27 mouse cellular contexts compared by ENCODE assay signal in the genomic region with DNA sequence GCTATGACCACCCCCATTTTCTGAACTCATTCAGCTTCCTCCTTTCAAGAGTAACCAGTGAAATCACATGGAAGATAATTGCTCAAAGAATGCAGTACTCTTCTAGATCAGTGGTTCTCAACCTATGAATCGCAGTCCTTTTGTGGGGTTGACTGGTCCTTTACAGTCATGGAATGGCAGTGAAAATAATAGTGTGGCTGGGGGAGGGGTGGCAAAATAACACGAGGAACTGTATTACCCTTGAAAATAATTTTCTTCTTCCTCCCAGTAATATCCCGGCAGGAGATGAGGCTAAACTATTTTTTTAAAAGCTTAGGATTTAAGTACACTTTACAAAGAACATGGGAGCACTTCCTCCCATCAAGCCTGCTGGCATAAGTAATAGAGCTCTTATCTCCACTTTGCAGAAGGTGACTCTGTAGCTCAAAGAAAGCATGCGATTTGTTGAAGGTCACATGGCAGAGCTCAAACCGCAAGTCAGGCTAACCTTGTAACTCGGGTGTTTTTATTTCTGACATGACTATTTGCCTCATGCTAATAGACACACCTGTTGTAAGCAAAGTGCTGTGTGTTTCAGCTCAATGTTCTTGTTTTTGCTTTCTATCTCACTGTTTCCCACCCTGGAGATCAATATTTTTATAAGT.
DNase-seq lines count a peak whose midpoint lies in the region; ATAC-seq and TF ChIP-seq lines count a peak whose summit lies in the region.
"Had no signal": no experiment of that assay in that cellular context is flagged by ENCODE, and none has a peak within 500 bp of the region (broad histone marks: within the 10 kb centered on the region; RNA-seq: fewer than 3 reads in every experiment).

No protein-coding gene starts in this region.

- no peak for ATAC-seq in heart, embryonic 12.5 days (ENCODE audit: insufficient number of reproducible peaks, low FRiP score)
- peak; percentile 80 for ATAC-seq in midbrain, postnatal 0 days (ENCODE audit: low FRiP score)
- ATAC-seq in megakaryocyte-erythroid progenitor cell, adult 5-6 weeks (replicated peaks; ENCODE audit: low FRiP score, low TSS enrichment, poor library complexity, severe bottlenecking): no peak
- ATAC-seq: forebrain, embryonic 16.5 days; inflammation-experienced regulatory T-cells, adult 6 months had no signal

- H3K9me3 ChIP-seq in heart, embryonic 12.5 days (replicated peaks): no peaks in the 10 kb centered on the region
- no peaks in the 10 kb centered on the region for H3K9me3 ChIP-seq in MEL (replicated peaks; ENCODE audit: insufficient read depth, low read length)
- no peaks in the 10 kb centered on the region for H3K9me3 ChIP-seq in midbrain, postnatal 0 days (ENCODE audit: low read length)
- H3K9me3 ChIP-seq: embryonic facial prominence, embryonic 10.5 days; heart, embryonic 15.5 days; limb, embryonic 15.5 days; megakaryocyte, embryonic 14.5 days; neural tube, embryonic 12.5 days had no signal

- no peak for TF ChIP-seq POLR2A in MEL (IDR thresholded peaks at IDR 0.05; ENCODE audit: control insufficient read depth in 1 of 2, insufficient read depth in 1 of 2, low read depth in 1 of 2, low read length in 2 of 2, poor library complexity in 1 of 2)
- no peak for TF ChIP-seq POLR2A in brain, embryonic 14.5 days (IDR thresholded peaks at IDR 0.05; ENCODE audit: borderline replicate concordance, extremely low read depth, insufficient read depth, insufficient read length, poor library complexity, severe bottlenecking)

- no peak overlapping the region for H3K4me3 ChIP-seq in heart, embryonic 12.5 days
- no peak overlapping the region for H3K4me3 ChIP-seq in MEL (ENCODE audit: control insufficient read depth in 1 of 2, insufficient read depth in 1 of 2, low read depth in 2 of 2, low read length in 2 of 2)
- no peak overlapping the region for H3K4me3 ChIP-seq in midbrain, postnatal 0 days (ENCODE audit: low read depth, low read length)
- H3K4me3 ChIP-seq: embryonic facial prominence, embryonic 10.5 days; heart, embryonic 15.5 days; limb, embryonic 15.5 days; megakaryocyte, embryonic 14.5 days; neural tube, embryonic 12.5 days had no signal

- no peaks in the 10 kb centered on the region for H3K27me3 ChIP-seq in heart, embryonic 12.5 days (replicated peaks)
- H3K27me3 ChIP-seq in MEL (ENCODE audit: control insufficient read depth in 1 of 2, insufficient read depth in 2 of 2, low read length in 2 of 2): no peaks in the 10 kb centered on the region
- no peaks in the 10 kb centered on the region for H3K27me3 ChIP-seq in midbrain, postnatal 0 days (ENCODE audit: insufficient read depth, low read length)
- H3K27me3 ChIP-seq: heart, embryonic 15.5 days; limb, embryonic 15.5 days; megakaryocyte, embryonic 14.5 days; neural tube, embryonic 12.5 days had no signal

- 0 out of 2 replicates have a peak overlapping the region, but pooled peaks have one; percentile 12 for H3K27ac ChIP-seq in heart, embryonic 12.5 days (ENCODE audit: poor library complexity, severe bottlenecking)
- no peak overlapping the region for H3K27ac ChIP-seq in MEL (ENCODE audit: control insufficient read depth, low read depth, low read length)
- H3K27ac ChIP-seq in midbrain, postnatal 0 days (ENCODE audit: low read depth, low read length): no peak overlapping the region
- H3K27ac ChIP-seq: embryonic facial prominence, embryonic 10.5 days; heart, embryonic 15.5 days; hindbrain, embryonic 14.5 days; kidney, postnatal 0 days; limb, embryonic 15.5 days; liver, embryonic 14.5 days; neural tube, embryonic 12.5 days had no signal

- TF ChIP-seq CTCF in MEL (IDR thresholded peaks at IDR 0.05 in 2 of 3, conservative IDR thresholded peaks at IDR 0.05 in 1 of 3; ENCODE audit: control insufficient read depth in 1 of 3, insufficient read depth in 1 of 3, low read depth in 2 of 3, low read length in 3 of 3, poor library complexity in 1 of 3, severe bottlenecking in 1 of 3): no peak
- no peak for TF ChIP-seq CTCF in brain, embryonic 14.5 days (IDR thresholded peaks at IDR 0.05; ENCODE audit: borderline replicate concordance, extremely low read depth, insufficient read depth, insufficient read length)
- no peak for TF ChIP-seq CTCF in midbrain, postnatal 0 days (IDR thresholded peaks at IDR 0.05)

- peaks cover 11% of the 10 kb centered on the region; the same call in 1 of the 2 replicates for H3K4me1 ChIP-seq in heart, embryonic 12.5 days (replicated peaks)
- no peaks in the 10 kb centered on the region for H3K4me1 ChIP-seq in MEL (ENCODE audit: control insufficient read depth in 1 of 2, insufficient read depth in 2 of 2, low read length in 2 of 2)
- no peaks in the 10 kb centered on the region for H3K4me1 ChIP-seq in midbrain, postnatal 0 days (ENCODE audit: insufficient read depth, low read length)
- H3K4me1 ChIP-seq: embryonic facial prominence, embryonic 10.5 days; limb, embryonic 15.5 days had no signal

- no peak overlapping the region for H3K4me2 ChIP-seq in heart, embryonic 12.5 days
- H3K4me2 ChIP-seq in midbrain, postnatal 0 days (ENCODE audit: low read depth, low read length, poor library complexity, severe bottlenecking): no peak overlapping the region
- H3K4me2 ChIP-seq: heart, embryonic 15.5 days; hindbrain, embryonic 14.5 days; limb, embryonic 15.5 days; lung, embryonic 14.5 days; neural tube, embryonic 12.5 days had no signal

- TF ChIP-seq EP300 in MEL (IDR thresholded peaks at IDR 0.05; ENCODE audit: low read depth in 1 of 2, low read length in 2 of 2): no peak

- WGBS in heart, embryonic 12.5 days: 69% methylated on average over 6 of the region's 6 CpGs
- WGBS in midbrain, postnatal 0 days: 75% methylated on average over 6 of the region's 6 CpGs

- H3K36me3 ChIP-seq in heart, embryonic 12.5 days: no peaks in the 10 kb centered on the region
- no peaks in the 10 kb centered on the region for H3K36me3 ChIP-seq in MEL (ENCODE audit: control insufficient read depth in 1 of 2, insufficient read depth in 2 of 2, low read length in 2 of 2)
- no peaks in the 10 kb centered on the region for H3K36me3 ChIP-seq in midbrain, postnatal 0 days (ENCODE audit: insufficient read depth, low read length)
- H3K36me3 ChIP-seq: embryonic facial prominence, embryonic 10.5 days; heart, embryonic 15.5 days; limb, embryonic 15.5 days; neural tube, embryonic 12.5 days had no signal

- TF ChIP-seq RAD21 in MEL (IDR thresholded peaks at IDR 0.05; ENCODE audit: low read depth, low read length): no peak

- no peaks in the 10 kb centered on the region for H3K79me2 ChIP-seq in MEL (ENCODE audit: control insufficient read depth, insufficient read depth, low read length, poor library complexity)

- H3K9ac ChIP-seq in heart, embryonic 12.5 days: no peak overlapping the region
- no peak overlapping the region for H3K9ac ChIP-seq in MEL (ENCODE audit: control insufficient read depth, low read depth, low read length, poor library complexity, severe bottlenecking)
- H3K9ac ChIP-seq in midbrain, postnatal 0 days (replicated peaks; ENCODE audit: low read length, poor library complexity, severe bottlenecking): no peak overlapping the region
- H3K9ac ChIP-seq: heart, embryonic 15.5 days; hindbrain, embryonic 14.5 days; limb, embryonic 15.5 days; liver, embryonic 14.5 days; lung, embryonic 14.5 days; neural tube, embryonic 12.5 days had no signal

- DNase-seq in heart, adult 11 months: no peak
- DNase-seq in MEL (ENCODE audit: low read depth, low spot score): peak; percentile 4
- DNase-seq in brain, embryonic 14.5 days (ENCODE audit: low read depth): peak; percentile 53
- DNase-seq in midbrain, postnatal 0 days (ENCODE audit: low spot score): no peak
- DNase-seq in gastrocnemius, postnatal 4 days (ENCODE audit: low spot score in 2 of 2): no peak
- DNase-seq: cerebellum, adult 18-20 months; cerebellum, postnatal 36 days; gastrocnemius, postnatal 25 days; heart, postnatal 36 days; kidney, adult 18-20 months; layer of hippocampus, adult 9-11 months; left cerebral cortex, postnatal 4 days; lung, embryonic 14.5 days; lung, postnatal 36 days; thymus, adult 18-20 months had no signal

TF ChIP-seq in MEL, 35 proteins besides CTCF, POLR2A, EP300 and RAD21:
- TF ChIP-seq USF2 (IDR thresholded peaks at IDR 0.05; ENCODE audit: borderline replicate concordance in 1 of 2, insufficient read depth in 1 of 2, low read depth in 1 of 2, low read length in 2 of 2): no peak
- peak; percentile 19; the same call in 1 of the 2 replicates for TF ChIP-seq USF1 (IDR thresholded peaks at IDR 0.05; ENCODE audit: low read depth, low read length)
- no peak for TF ChIP-seq MEF2A (IDR thresholded peaks at IDR 0.05; ENCODE audit: extremely low read depth, insufficient replicate concordance, low read depth, low read length, poor library complexity, severe bottlenecking)

Comparison
In these comparisons a context has a peak if more than half of its experiments do, and no peak if none do; other contexts are left out.
1. DNase-seq: peak in MEL (single experiment) and brain, embryonic 14.5 days (single experiment); none in heart, adult 11 months (single experiment), midbrain, postnatal 0 days (single experiment) and gastrocnemius, postnatal 4 days (0 of 2).